Mouse (Mus musculus) layer of hippocampus, adult 2 months (tissue): ENCODE measurements around the gene Gm20431. TPM values are rescaled to one million over a fixed set of nuclear protein-coding genes. Genes with fewer than 3 reads are reported as not detected.
A peak's percentile ranks its signal among the peaks of the same experiment; 100 is the strongest.
"Not testable (repeated sequence)": the region's sequence is repeated elsewhere in the genome, so short reads cannot be mapped to it uniquely, and the experiment has no call there.

ENCODE experiments used
- DNase-seq, 2 experiments: peaks; one replicate each; pipeline ENCODE4 v3.0.0; 2022; ENCODE audit warnings: low spot score in 2 of 2
- H3K27ac ChIP-seq: fragments of 200-600 bp; 2 replicates; pipeline ENCODE4 v1.8.1; 2022
- H3K4me3 ChIP-seq: fragments of 200-600 bp; 2 replicates; pipeline ENCODE4 v1.8.1; 2022; ENCODE audit warnings: mild to moderate bottlenecking
- CTCF ChIP-seq: fragments of 200-600 bp; conservative IDR thresholded peaks from 2 replicates; pipeline ENCODE4 v1.8.1; 2022; ENCODE audit warnings: antibody characterized with exemption, mild to moderate bottlenecking, moderate library complexity
- total RNA-seq, 2 experiments: library from RNA; stranded (reverse); gene quantifications; 2 replicates each; pipeline ENCODE4 v1.2.3; 2021

Gene Gm20431
- total RNA-seq, 2 experiments from 2014 or later = 36.5 to 44.2 TPM

DNA sequence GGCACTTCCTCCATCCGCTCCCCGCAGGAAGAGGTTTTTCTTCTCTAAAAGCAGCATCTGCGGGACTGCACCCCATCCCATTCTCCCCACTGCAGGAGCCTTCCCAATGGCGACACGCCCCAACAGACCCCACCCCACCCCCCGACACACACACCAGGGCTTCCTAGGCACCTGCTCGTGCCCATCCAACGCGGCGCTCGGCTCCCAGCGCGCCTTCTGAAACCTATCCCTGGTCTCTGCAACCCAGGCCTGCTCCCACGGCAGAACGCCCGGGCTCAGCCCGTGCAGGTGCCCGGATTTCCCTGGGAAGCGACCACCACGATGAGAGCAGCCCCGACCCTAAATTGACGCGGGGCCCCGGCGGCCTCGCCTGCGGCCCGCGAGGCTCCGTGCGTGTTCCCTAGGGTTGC is 30.1 kb downstream of the Gm20431 start:
- DNase-seq = no peak
- Histone ChIP-seq H3K4me3 (peak overlapping the region; percentile 99), H3K27ac (peak overlapping the region; percentile 99)
- TF ChIP-seq CTCF = no peak

- peak overlapping the region; percentile 99 for H3K4me3 ChIP-seq
- H3K27ac ChIP-seq = peak overlapping the region; percentile 99
- DNase-seq = no peak
- TF ChIP-seq CTCF = no peak
These were observed 30.9 kb downstream of the Gm20431 start for GRCm38 (mm10) chr2:167630421-167630820.

GRCm38 (mm10) chr2:167629665-167630209 is 31.6 kb downstream of the Gm20431 start:
- no peak overlapping the region for H3K4me3 ChIP-seq

DNA sequence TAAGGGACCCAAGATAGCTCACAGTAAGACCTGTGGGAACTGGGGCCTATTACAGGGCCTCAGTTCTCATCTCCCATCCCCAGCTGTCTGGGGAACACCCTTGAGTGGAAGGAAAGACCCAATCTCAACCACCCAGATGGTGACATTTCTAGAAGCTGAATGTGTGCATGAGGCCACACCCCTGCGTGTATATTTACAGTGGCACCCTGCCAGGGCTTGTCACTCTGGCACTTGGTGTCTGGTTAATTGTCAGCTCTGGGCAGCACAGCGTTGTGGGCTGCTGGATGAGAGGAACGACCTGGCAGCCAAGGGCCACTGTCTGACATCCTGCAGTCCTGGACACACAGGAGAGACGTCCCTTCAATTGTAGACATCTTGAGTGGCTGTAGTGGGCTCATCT is 32.4 kb downstream of the Gm20431 start:
- no peak for TF ChIP-seq CTCF

More at GRCm38 (mm10) chr2:167629665-167630209, 31.6 kb downstream of the Gm20431 start:
- no peak for TF ChIP-seq CTCF
- no peak for DNase-seq
- H3K27ac ChIP-seq = 0 out of 2 replicates have a peak overlapping the region, but pooled peaks have one; percentile 3

GRCm38 (mm10) chr2:167627019-167627418 is 34.3 kb downstream of the Gm20431 start:
- Histone ChIP-seq H3K4me3 (no peak overlapping the region), H3K27ac (no peak overlapping the region)
- DNase-seq = no peak
- TF ChIP-seq CTCF = no peak

More for the DNA sequence above, 32.4 kb downstream of the Gm20431 start:
- Histone ChIP-seq H3K27ac (no peak overlapping the region), H3K4me3 (no peak overlapping the region)
- DNase-seq = no peak

DNA sequence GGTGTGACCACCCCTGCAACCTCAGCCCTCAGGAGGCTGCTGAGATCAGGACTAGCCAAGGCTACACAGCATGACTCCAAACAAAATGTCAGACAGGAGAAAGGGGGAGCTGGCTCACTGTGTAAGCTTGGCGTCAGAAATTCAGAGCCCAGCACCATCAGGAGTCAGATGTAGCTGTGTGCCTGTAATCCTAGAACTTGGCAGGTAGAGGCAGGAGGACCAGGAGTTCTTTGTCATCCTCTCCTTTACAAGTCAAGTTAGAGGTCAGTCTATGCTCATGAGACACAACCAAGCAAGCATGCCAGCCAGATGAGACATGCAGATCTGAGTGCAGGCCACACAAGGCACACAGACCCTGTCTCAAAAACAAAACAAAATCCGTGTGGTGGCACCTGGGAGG is 35.6 kb downstream of the Gm20431 start:
- TF ChIP-seq CTCF = no peak
- no peak overlapping the region for H3K4me3 ChIP-seq
- H3K27ac ChIP-seq = peak overlapping the region; percentile 59; the same call in 1 of the 2 replicates
- DNase-seq = no peak

- no peak for DNase-seq
- Histone ChIP-seq H3K27ac (peak overlapping the region; percentile 59; the same call in 1 of the 2 replicates), H3K4me3 (no peak overlapping the region)
- no peak for TF ChIP-seq CTCF
These were observed 36.8 kb downstream of the Gm20431 start for GRCm38 (mm10) chr2:167624368-167625075.

- no peak for DNase-seq
- Histone ChIP-seq H3K27ac (0 out of 2 replicates have a peak overlapping the region, but pooled peaks have one; percentile 10), H3K4me3 (no peak overlapping the region)
- no peak for TF ChIP-seq CTCF
These were observed 38.3 kb downstream of the Gm20431 start for GRCm38 (mm10) chr2:167622965-167623364.

GRCm38 (mm10) chr2:167622352-167622751 is 38.9 kb downstream of the Gm20431 start:
- H3K27ac ChIP-seq = no peak overlapping the region
- no peak for TF ChIP-seq CTCF
- DNase-seq = no peak
- no peak overlapping the region for H3K4me3 ChIP-seq

- no peak for TF ChIP-seq CTCF
- no peak for DNase-seq
- no peak overlapping the region for H3K4me3 ChIP-seq
- H3K27ac ChIP-seq = no peak overlapping the region
These were observed 39.8 kb downstream of the Gm20431 start for GRCm38 (mm10) chr2:167621255-167622087.

- no peak for TF ChIP-seq CTCF
- DNase-seq = no peak
- H3K27ac ChIP-seq = no peak overlapping the region
These were observed 43.8 kb downstream of the Gm20431 start for GRCm38 (mm10) chr2:167617472-167617871.

DNA sequence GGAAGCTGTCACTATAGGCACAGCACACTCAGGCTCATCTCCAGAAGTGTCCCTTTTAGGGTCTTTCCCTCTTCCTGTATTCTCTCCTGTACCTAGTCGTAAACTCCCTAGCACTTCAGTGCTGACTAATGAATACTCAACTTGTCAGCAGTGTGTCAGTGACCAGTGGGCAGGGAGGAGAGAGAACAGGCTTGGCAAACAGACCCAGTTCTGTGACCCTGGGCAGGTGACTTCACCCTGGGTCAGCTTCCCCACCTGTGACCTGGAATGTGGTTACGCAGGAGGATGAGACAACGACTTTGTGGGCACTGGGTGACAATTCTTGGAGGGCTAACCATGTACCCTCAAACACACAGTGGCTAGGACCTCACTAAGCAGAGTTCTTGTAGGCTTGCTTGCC is 44.3 kb downstream of the Gm20431 start:
- H3K4me3 ChIP-seq = no peak overlapping the region
- DNase-seq = no peak
- H3K27ac ChIP-seq = no peak overlapping the region
- no peak for TF ChIP-seq CTCF

More at GRCm38 (mm10) chr2:167617472-167617871, 43.8 kb downstream of the Gm20431 start:
- no peak overlapping the region for H3K4me3 ChIP-seq

- H3K4me3 ChIP-seq, H3K27ac ChIP-seq, DNase-seq: not testable (repeated sequence)
- peak; percentile 53 for TF ChIP-seq CTCF
These were observed 48.0 kb downstream of the Gm20431 start for GRCm38 (mm10) chr2:167613335-167613734.
